Comparison of ENCODE assay signal across 29 mouse cellular contexts in the genomic region with DNA sequence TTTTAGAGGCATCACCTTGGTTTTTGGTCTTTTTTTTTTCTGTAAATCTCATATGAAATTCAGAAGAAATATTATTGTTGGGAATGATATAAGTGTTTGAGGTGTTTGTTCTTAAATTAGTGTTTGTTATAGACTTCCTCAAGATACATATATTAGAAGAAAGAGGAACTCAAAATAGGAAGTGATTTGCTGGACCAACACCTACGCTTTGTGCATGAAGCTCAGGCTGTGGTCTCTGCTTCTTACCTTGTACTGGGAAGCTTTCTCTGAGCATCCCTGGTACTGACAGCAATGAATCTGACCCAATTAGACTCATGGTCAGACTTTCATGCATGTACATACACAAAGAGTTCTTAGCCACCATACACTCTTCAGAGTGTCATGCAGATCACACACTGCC. TPM values are rescaled to one million over a fixed set of nuclear protein-coding genes. Genes with fewer than 3 reads are reported as not detected.
DNase-seq lines count a peak whose midpoint lies in the region; ATAC-seq and TF ChIP-seq lines count a peak whose summit lies in the region.
"Had no signal": no experiment of that assay in that cellular context is flagged by ENCODE, and none has a peak within 500 bp of the region (broad histone marks: within the 10 kb centered on the region; RNA-seq: fewer than 3 reads in every experiment).

No protein-coding gene starts in this region.

- no peaks in the 10 kb centered on the region for H3K4me1 ChIP-seq in cerebellum, adult 2 months (ENCODE audit: control insufficient read depth, insufficient read depth, low read length)
- H3K4me1 ChIP-seq: embryonic facial prominence, embryonic 10.5 days; embryonic facial prominence, embryonic 13.5 days; forebrain, embryonic 10.5 days; forebrain, embryonic 13.5 days; heart, embryonic 15.5 days; hindbrain, embryonic 10.5 days; hindbrain, embryonic 13.5 days had no signal

- peak; percentile 42 to 44 for DNase-seq in spleen, postnatal 36 days (ENCODE audit: low spot score in 2 of 2)
- no peak for DNase-seq in spleen, adult 18-20 months
- DNase-seq in kidney, adult 9 months: no peak
- no peak for DNase-seq in cerebellum, adult 2 months
- DNase-seq: adrenal gland, postnatal 10 days; adrenal gland, postnatal 36 days; cerebellum, adult 18-20 months; cerebellum, adult 9-11 months; cerebellum, postnatal 25 days; embryo, embryonic 11 days; gastrocnemius, adult 2 months; gastrocnemius, postnatal 14 days; heart, adult 18-20 months; heart, postnatal 10 days; heart, postnatal 36 days had no signal

- no peak for TF ChIP-seq CTCF in cerebellum, adult 2 months (IDR thresholded peaks at IDR 0.05; ENCODE audit: borderline replicate concordance, insufficient read depth, low read depth, low read length)

- 0 out of 2 replicates have a peak, but pooled peaks have one; percentile 24 for ATAC-seq in common myeloid progenitor, adult 5-6 weeks (replicated peaks; ENCODE audit: low read depth, poor library complexity, severe bottlenecking)
- ATAC-seq in monocyte, adult 5-6 weeks (replicated peaks; ENCODE audit: insufficient number of reproducible peaks, low FRiP score, low TSS enrichment, poor library complexity, severe bottlenecking): peak; percentile 58; the same call in 1 of the 2 replicates
- ATAC-seq in erythroblast, adult 5-6 weeks (replicated peaks; ENCODE audit: low FRiP score, poor library complexity, severe bottlenecking): no peak
- ATAC-seq: forebrain, embryonic 13.5 days; forebrain, embryonic 16.5 days; hindbrain, embryonic 16.5 days; Patski had no signal

- no peak for TF ChIP-seq POLR2A in cerebellum, adult 2 months (IDR thresholded peaks at IDR 0.05; ENCODE audit: borderline replicate concordance, insufficient read depth, low read length)

- no peak overlapping the region for H3K27ac ChIP-seq in cerebellum, adult 2 months (ENCODE audit: insufficient read depth, low read length)
- H3K27ac ChIP-seq: embryonic facial prominence, embryonic 10.5 days; embryonic facial prominence, embryonic 13.5 days; forebrain, embryonic 10.5 days; forebrain, embryonic 13.5 days; gastrocnemius, adult 2 months; heart, embryonic 15.5 days; hindbrain, embryonic 10.5 days; hindbrain, embryonic 13.5 days had no signal

- 93% methylated on average over 1 of the region's 1 CpGs for WGBS in cerebellum, adult 2 months

- no peaks in the 10 kb centered on the region for H3K27me3 ChIP-seq in cerebellum, adult 2 months (ENCODE audit: control insufficient read depth, insufficient read depth, low read length)
- H3K27me3 ChIP-seq: forebrain, embryonic 13.5 days; heart, embryonic 12.5 days; heart, embryonic 15.5 days; hindbrain, embryonic 13.5 days had no signal

- H3K4me3 ChIP-seq in cerebellum, adult 2 months (replicated peaks; ENCODE audit: insufficient read depth, low read depth, low read length): no peak overlapping the region
- H3K4me3 ChIP-seq: embryonic facial prominence, embryonic 10.5 days; embryonic facial prominence, embryonic 13.5 days; forebrain, embryonic 10.5 days; forebrain, embryonic 13.5 days; gastrocnemius, adult 2 months; heart, embryonic 12.5 days; heart, embryonic 15.5 days; hindbrain, embryonic 10.5 days; hindbrain, embryonic 13.5 days had no signal

RNA-seq across cellular contexts. Expression of a gene that starts 18.9 kb away (rescaled TPM):
- total RNA-seq in common myeloid progenitor, adult 5-6 weeks (2017): 4.1 and 4.6 TPM in 2 replicates
- 1.7 to 10.9 TPM (median 4.9 TPM) in 3 replicates for total RNA-seq in monocyte, adult 5-6 weeks (2017)
- polyA plus RNA-seq in cerebellum, adult 2 months (2012; rRNA removed): 0.06 TPM in 1 of 2 replicates, not detected in the other
- total RNA-seq in erythroblast, adult 5-6 weeks (2015; ENCODE audit: low replicate concordance): 2.3 TPM in 1 of 2 replicates, not detected in the other
- total RNA-seq in erythroblast, adult 5-6 weeks (2017; ENCODE audit: low replicate concordance): 0.26 and 0.56 TPM in 2 replicates
- total RNA-seq: gastrocnemius, adult 2 months; gastrocnemius, postnatal 14 days had no signal

RNA-seq across cellular contexts. Expression of a gene that starts 53.6 kb away (rescaled TPM):
- 63.3 and 80.2 TPM in 2 replicates for total RNA-seq in common myeloid progenitor, adult 5-6 weeks (2017)
- total RNA-seq in monocyte, adult 5-6 weeks (2017): 152 to 228 TPM (median 167 TPM) in 3 replicates
- polyA plus RNA-seq in cerebellum, adult 2 months (2012; rRNA removed): 0.90 and 1.0 TPM in 2 replicates
- total RNA-seq in erythroblast, adult 5-6 weeks (2015; ENCODE audit: low replicate concordance): 20.3 and 22.1 TPM in 2 replicates
- 23.7 and 25.0 TPM in 2 replicates for total RNA-seq in erythroblast, adult 5-6 weeks (2017; ENCODE audit: low replicate concordance)

Comparison
In these comparisons a context has a peak if more than half of its experiments do, and no peak if none do; other contexts are left out.
1. DNase-seq: peak in spleen, postnatal 36 days (2 of 2); none in spleen, adult 18-20 months (0 of 2), kidney, adult 9 months (single experiment) and cerebellum, adult 2 months (0 of 2).